Mouse (Mus musculus) embryonic facial prominence, embryonic 14.5 days (tissue): ENCODE results near the gene Fam205a1. TPM values are rescaled to one million over a fixed set of nuclear protein-coding genes. Genes with fewer than 3 reads are reported as not detected.
"Not testable (repeated sequence)": the region's sequence is repeated elsewhere in the genome, so short reads cannot be mapped to it uniquely, and the experiment has no call there.

ENCODE experiments used
- ATAC-seq: fragments of 200-750 bp; cut with Nextera tagmentation; 2 replicates; pipeline ENCODE4 v1.8.0; 2017; ENCODE audit warnings: low read depth, moderate number of reproducible peaks, moderate TSS enrichment
- DNase-seq: peaks from one replicate; pipeline ENCODE4 v3.0.0-alpha.2; 2015; ENCODE audit warnings: low spot score
- H3K27ac ChIP-seq: fragments of 300-500 bp; sonication (generic); replicated peaks from 2 replicates; pipeline ENCODE4 v1.5.1; 2014; ENCODE audit warnings: low read depth, mild to moderate bottlenecking, low read length, moderate library complexity
- H3K27me3 ChIP-seq: fragments of 300-500 bp; sonication (generic); replicated peaks from 2 replicates; pipeline ENCODE4 v1.6.1; 2014; ENCODE audit warnings: low read length; ENCODE audit not compliant: control insufficient read depth, insufficient read depth
- H3K36me3 ChIP-seq: fragments of 300-500 bp; sonication (generic); 2 replicates; pipeline ENCODE4 v1.6.1; 2014; ENCODE audit warnings: low read length, mixed read lengths; ENCODE audit not compliant: control insufficient read depth, insufficient read depth
- H3K4me1 ChIP-seq: fragments of 300-500 bp; sonication (generic); 2 replicates; pipeline ENCODE4 v1.6.1; 2014; ENCODE audit warnings: antibody characterized with exemption, low read length; ENCODE audit not compliant: control insufficient read depth, insufficient read depth
- H3K4me2 ChIP-seq: fragments of 300-500 bp; sonication (generic); 2 replicates; pipeline ENCODE4 v1.6.1; 2014; ENCODE audit warnings: low read depth, mild to moderate bottlenecking, low read length, moderate library complexity, mixed read lengths
- H3K4me3 ChIP-seq: fragments of 300-500 bp; sonication (generic); 2 replicates; pipeline ENCODE4 v1.5.1; 2014; ENCODE audit warnings: low read depth, mild to moderate bottlenecking, low read length
- H3K9ac ChIP-seq: fragments of 300-500 bp; sonication (generic); 2 replicates; pipeline ENCODE4 v1.6.1; 2014; ENCODE audit warnings: low read depth, mild to moderate bottlenecking, low read length, moderate library complexity, mixed read lengths
- H3K9me3 ChIP-seq: fragments of 300-500 bp; sonication (generic); 2 replicates; pipeline ENCODE4 v1.6.1; 2016; ENCODE audit warnings: low read length; ENCODE audit not compliant: control insufficient read depth
- WGBS: fragments of 180-500 bp; shearing (Covaris S2); extraction: QIAGEN DNeasy Blood & Tissue Kit; methylation state at CpG from one replicate; pipeline ENCODE4 v1.1.7; 2014; 5-methylcytosine and 5-hydroxymethylcytosine counted together
- polyA plus RNA-seq: library from polyadenylated mRNA; unstranded; fragments of >200 nt; fragmentation: Nextera tagmentation; extraction: Ambion mirVana; gene quantifications from 2 replicates; pipeline ENCODE4 v1.2.1, GENCODE M21; 2014

The Fam205a1 gene
- polyA plus RNA-seq, result 0.05 TPM in 1 of 2 replicates, not detected in the other

GRCm38 (mm10) chr4:42853788-42854187 is at the start of gene Fam205a1:
Gene Fam205a1, minus strand, starts transcription at chr4:42853888.
- not testable (repeated sequence) for H3K4me2 ChIP-seq, H3K4me1 ChIP-seq, H3K36me3 ChIP-seq, H3K9ac ChIP-seq, ATAC-seq, H3K4me3 ChIP-seq, H3K27me3 ChIP-seq, H3K27ac ChIP-seq, DNase-seq, H3K9me3 ChIP-seq
- WGBS, result 100% methylated on average over 1 of the region's 1 CpGs

- Histone ChIP-seq H3K4me3 (no peak overlapping the region), H3K9ac (no peak overlapping the region), H3K9me3 (no peaks in the 10 kb centered on the region), H3K4me1 (no peaks in the 10 kb centered on the region), H3K4me2 (no peak overlapping the region), H3K36me3 (no peaks in the 10 kb centered on the region), H3K27me3 (no peaks in the 10 kb centered on the region), H3K27ac (no peak overlapping the region)
- DNase-seq, result no peak
- 90% methylated on average over 5 of the region's 5 CpGs for WGBS
- ATAC-seq, result no peak
Measured at GRCm38 (mm10) chr4:42902730-42903129, 49.0 kb upstream of the Fam205a1 start.

- Histone ChIP-seq H3K9me3 (no peaks in the 10 kb centered on the region), H3K36me3 (no peaks in the 10 kb centered on the region), H3K4me1 (no peaks in the 10 kb centered on the region), H3K9ac (no peak overlapping the region), H3K27me3 (no peaks in the 10 kb centered on the region), H3K4me3 (no peak overlapping the region), H3K27ac (no peak overlapping the region), H3K4me2 (no peak overlapping the region)
- DNase-seq (no peak), ATAC-seq (no peak)
- WGBS, result 58% methylated on average over 9 of the region's 9 CpGs
Measured at GRCm38 (mm10) chr4:42902174-42902573, 48.5 kb upstream of the Fam205a1 start.

GRCm38 (mm10) chr4:42900878-42901277 is 47.2 kb upstream of the Fam205a1 start:
- no peak for ATAC-seq
- WGBS, result 70% methylated on average over 5 of the region's 5 CpGs

GRCm38 (mm10) chr4:42898914-42899313 is 45.2 kb upstream of the Fam205a1 start:
- no peak overlapping the region for H3K9ac ChIP-seq
- ATAC-seq (no peak), DNase-seq (no peak)
- no peaks in the 10 kb centered on the region for H3K36me3 ChIP-seq
- 33% methylated on average over 3 of the region's 3 CpGs for WGBS
- no peak overlapping the region for H3K4me2 ChIP-seq
- no peaks in the 10 kb centered on the region for H3K4me1 ChIP-seq
- no peaks in the 10 kb centered on the region for H3K27me3 ChIP-seq
- no peak overlapping the region for H3K27ac ChIP-seq
- H3K4me3 ChIP-seq, result no peak overlapping the region
- no peaks in the 10 kb centered on the region for H3K9me3 ChIP-seq

More at GRCm38 (mm10) chr4:42900878-42901277, 47.2 kb upstream of the Fam205a1 start:
- Histone ChIP-seq H3K27ac (no peak overlapping the region), H3K9me3 (no peaks in the 10 kb centered on the region), H3K4me1 (no peaks in the 10 kb centered on the region), H3K9ac (no peak overlapping the region), H3K27me3 (no peaks in the 10 kb centered on the region), H3K4me3 (no peak overlapping the region), H3K4me2 (no peak overlapping the region), H3K36me3 (no peaks in the 10 kb centered on the region)
- no peak for DNase-seq

- no peak for ATAC-seq
Measured at GRCm38 (mm10) chr4:42895118-42895517, 41.4 kb upstream of the Fam205a1 start.

GRCm38 (mm10) chr4:42891176-42891575 is 37.5 kb upstream of the Fam205a1 start:
- ATAC-seq (no peak), DNase-seq (no peak)
- 51% methylated on average over 7 of the region's 7 CpGs for WGBS
- Histone ChIP-seq H3K9ac (no peak overlapping the region), H3K4me3 (no peak overlapping the region), H3K9me3 (no peaks in the 10 kb centered on the region), H3K4me2 (no peak overlapping the region), H3K4me1 (no peaks in the 10 kb centered on the region), H3K36me3 (no peaks in the 10 kb centered on the region), H3K27me3 (no peaks in the 10 kb centered on the region), H3K27ac (no peak overlapping the region)

More at GRCm38 (mm10) chr4:42895118-42895517, 41.4 kb upstream of the Fam205a1 start:
- H3K27ac ChIP-seq, result no peak overlapping the region
- no peaks in the 10 kb centered on the region for H3K36me3 ChIP-seq
- H3K4me3 ChIP-seq, result no peak overlapping the region
- no peaks in the 10 kb centered on the region for H3K9me3 ChIP-seq
- 72% methylated on average over 7 of the region's 7 CpGs for WGBS
- H3K4me1 ChIP-seq, result no peaks in the 10 kb centered on the region
- no peak overlapping the region for H3K4me2 ChIP-seq
- no peak overlapping the region for H3K9ac ChIP-seq
- H3K27me3 ChIP-seq, result no peaks in the 10 kb centered on the region
- no peak for DNase-seq

- no peaks in the 10 kb centered on the region for H3K4me1 ChIP-seq
- H3K9me3 ChIP-seq, result no peaks in the 10 kb centered on the region
- WGBS, result 92% methylated on average over 6 of the region's 6 CpGs
- no peak overlapping the region for H3K27ac ChIP-seq
- no peaks in the 10 kb centered on the region for H3K27me3 ChIP-seq
- ATAC-seq, result no peak
- H3K9ac ChIP-seq, result no peak overlapping the region
- no peak overlapping the region for H3K4me2 ChIP-seq
- H3K36me3 ChIP-seq, result no peaks in the 10 kb centered on the region
- H3K4me3 ChIP-seq, result no peak overlapping the region
- no peak for DNase-seq
Measured at GRCm38 (mm10) chr4:42888806-42889205, 35.1 kb upstream of the Fam205a1 start.

- WGBS, result 87% methylated on average over 6 of the region's 6 CpGs
- Histone ChIP-seq H3K27ac (no peak overlapping the region), H3K36me3 (no peaks in the 10 kb centered on the region), H3K4me3 (no peak overlapping the region), H3K27me3 (no peaks in the 10 kb centered on the region), H3K4me2 (no peak overlapping the region), H3K9me3 (no peaks in the 10 kb centered on the region), H3K4me1 (no peaks in the 10 kb centered on the region), H3K9ac (no peak overlapping the region)
- DNase-seq (no peak), ATAC-seq (no peak)
Measured at GRCm38 (mm10) chr4:42886926-42887325, 33.2 kb upstream of the Fam205a1 start.
